Mouse (Mus musculus) ES-E14 (cell line): Measurements from ENCODE around the gene Cops9.

ENCODE experiments used
- HCFC1 ChIP-seq: IDR thresholded peaks from 2 replicates; pipeline ENCODE4 v1.6.1; 2012; ENCODE audit warnings: low read length, inconsistent platforms, borderline replicate concordance; ENCODE audit not compliant: insufficient read depth
- MAFK ChIP-seq: IDR thresholded peaks from 2 replicates; pipeline ENCODE4 v1.6.1; 2014; ENCODE audit warnings: mild to moderate bottlenecking, low read depth, low read length, inconsistent platforms; ENCODE audit not compliant: insufficient read depth

GRCm38 (mm10) chr1:92683151-92683550, 41.4 kb upstream of the Cops9 start:
- no peak for TF ChIP-seq MAFK
- TF ChIP-seq HCFC1, result no peak
